Mouse (Mus musculus) lung, adult 18-20 months (tissue): Measurements from ENCODE around the gene Lrrc30.

ENCODE experiments used
- DNase-seq, 2 experiments: peaks; one replicate each; pipeline ENCODE4 v3.0.0; 2022; ENCODE audit warnings: mixed read lengths in 2 of 2

Lrrc30 gene

DNA sequence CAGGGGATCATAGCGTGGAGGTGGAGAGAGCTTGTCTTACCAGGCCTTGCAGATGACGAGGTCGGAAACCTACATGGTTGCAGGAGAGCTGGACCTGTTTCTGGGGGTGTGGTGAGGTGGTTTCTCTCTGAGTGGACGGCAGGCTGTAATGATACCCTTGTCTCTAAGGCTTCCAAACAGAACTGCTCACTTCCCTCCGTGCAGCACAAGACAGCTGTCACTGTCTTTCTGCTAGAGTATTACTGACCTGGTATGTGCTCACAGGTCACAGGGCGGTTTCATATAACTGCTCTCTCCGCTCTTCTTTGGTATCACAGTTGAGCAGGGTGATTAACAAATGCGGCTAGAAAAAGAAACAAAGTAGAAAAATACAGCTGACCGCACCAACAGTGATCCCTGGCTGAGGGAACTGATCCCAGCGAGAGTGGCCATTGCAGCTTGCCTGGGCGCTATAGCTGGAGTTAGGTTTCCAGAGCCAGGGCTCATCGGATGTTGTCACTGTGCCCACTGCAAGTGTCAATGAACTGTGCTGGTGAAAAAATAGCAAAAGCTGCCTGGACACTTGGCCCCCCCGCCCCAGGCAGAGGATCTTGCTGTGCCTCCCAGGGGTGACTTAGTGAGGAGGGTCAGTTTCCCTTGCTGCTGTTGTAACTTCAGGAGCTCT, at the start of gene Lrrc30:
Gene Lrrc30, minus strand, starts transcription at position 48 of the 664 bp plus-strand sequence.
- DNase-seq, result no peak

DNA sequence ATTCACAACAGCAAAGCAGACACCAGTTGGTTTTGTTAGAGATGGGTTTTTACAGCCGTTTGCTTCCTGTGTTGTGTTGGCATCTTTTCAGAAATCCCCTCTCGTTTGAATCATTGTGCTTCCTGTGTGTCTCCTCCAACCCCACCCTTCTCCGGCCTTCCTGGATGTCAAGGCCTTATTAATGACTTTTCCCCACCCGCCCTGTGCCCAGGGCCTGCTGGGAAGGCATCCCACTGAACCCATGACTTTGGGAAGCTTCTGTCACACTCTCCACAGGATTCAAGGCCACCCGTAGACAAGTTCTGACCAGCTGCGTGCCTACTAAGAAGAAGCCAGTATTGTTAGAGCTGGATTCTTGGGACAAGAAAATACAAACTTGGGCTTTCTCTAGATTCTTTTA, 48.6 kb upstream of the Lrrc30 start:
- no peak for DNase-seq

DNA sequence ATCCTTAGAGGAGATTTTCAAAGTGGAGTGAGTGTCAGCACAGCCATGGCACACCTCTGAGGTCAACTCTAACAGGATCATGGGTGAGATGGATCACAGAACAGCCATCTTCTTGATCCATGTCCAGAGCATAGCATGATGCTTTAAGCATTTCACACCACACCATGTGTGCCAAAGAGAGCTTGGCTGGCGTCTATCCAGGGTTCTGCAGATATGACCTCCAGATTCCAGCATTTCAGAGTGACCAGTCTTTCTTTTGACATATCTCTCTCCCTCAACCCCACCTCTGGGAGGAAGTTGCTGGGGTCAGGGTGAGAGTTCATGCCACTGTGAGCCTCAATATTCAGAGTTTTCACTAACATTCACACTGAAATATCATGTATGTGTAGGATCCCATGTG, 46.1 kb upstream of the Lrrc30 start:
- no peak for DNase-seq

DNA sequence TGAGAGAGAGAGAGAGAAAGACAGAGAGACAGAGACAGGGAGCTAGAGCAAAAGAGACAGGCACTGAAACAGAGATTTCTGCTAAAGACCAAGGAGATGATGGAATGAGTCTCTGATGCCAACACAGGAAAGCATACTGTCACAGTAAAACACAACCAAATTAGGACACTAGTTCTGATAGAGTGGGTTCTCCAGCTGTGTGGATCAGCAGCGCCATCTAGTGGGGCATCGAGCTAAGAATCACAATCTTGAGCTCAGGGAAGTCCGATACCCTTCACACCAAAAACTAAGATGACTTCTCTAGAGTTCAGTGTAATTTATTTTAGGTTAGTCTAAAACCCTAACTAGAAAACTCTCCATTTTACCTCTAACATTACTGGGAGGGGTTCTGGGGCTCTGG, 35.5 kb upstream of the Lrrc30 start:
- peak; percentile 16 to 36 for DNase-seq

DNA sequence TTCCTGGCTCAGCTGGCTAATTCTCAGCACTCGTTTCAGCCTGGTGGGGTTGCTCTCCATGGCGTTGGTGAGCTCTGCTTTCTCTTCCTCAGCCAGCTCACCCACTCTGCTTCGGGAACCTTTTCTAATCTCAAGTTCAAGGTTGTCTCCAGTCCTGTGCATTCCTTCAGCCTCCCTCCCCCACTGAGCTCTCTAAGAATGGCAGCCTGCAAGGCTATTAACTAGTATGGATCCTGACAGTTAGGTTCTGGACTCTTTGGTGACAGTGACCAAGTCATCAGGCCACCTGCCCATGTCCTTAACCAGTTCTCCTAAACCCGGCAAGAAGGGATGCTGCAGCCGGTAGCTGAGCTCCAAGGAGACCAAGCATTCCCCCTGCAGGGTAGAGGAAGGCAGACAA, 34.5 kb upstream of the Lrrc30 start:
- no peak for DNase-seq

DNA sequence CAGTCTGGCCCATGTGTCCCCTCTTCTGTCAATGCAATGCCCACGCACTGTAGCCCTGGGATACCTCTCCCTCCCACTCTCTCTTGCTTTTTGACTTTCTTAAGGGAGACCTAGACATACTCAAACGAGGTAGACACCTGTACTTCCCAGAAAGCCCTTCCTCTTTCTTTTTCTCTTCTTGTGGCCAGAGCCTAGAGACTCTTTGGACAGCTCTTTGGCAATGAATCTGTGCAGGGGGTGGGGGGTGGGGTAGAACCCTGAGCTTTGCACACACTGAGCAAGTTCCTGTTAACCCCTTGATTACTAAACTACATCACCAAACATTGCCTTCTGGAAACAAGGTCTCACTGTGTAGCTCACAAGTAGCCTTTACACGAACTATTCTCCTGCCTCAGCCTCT, 31.8 kb upstream of the Lrrc30 start:
- no peak for DNase-seq

DNA sequence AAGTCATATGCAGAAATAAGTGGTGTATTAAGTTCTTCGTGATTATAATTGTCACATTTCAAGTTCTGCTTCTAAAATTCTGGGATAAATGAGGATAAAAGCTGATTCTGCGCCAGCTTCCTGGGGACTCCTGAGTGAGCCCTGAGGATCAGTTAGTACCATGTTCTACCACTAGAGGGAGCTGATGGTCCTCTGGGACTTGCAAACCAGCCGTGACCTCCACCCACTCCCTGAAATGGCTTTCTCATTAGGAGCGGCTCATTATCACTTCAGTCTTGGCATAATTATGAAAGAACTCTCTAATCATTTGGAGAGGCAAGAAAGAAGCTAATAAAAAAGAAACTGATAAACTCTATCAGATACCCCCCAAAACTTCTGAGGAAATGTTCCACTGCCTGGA, 19.0 kb upstream of the Lrrc30 start:
- DNase-seq, result peak; percentile 17 to 52

DNA sequence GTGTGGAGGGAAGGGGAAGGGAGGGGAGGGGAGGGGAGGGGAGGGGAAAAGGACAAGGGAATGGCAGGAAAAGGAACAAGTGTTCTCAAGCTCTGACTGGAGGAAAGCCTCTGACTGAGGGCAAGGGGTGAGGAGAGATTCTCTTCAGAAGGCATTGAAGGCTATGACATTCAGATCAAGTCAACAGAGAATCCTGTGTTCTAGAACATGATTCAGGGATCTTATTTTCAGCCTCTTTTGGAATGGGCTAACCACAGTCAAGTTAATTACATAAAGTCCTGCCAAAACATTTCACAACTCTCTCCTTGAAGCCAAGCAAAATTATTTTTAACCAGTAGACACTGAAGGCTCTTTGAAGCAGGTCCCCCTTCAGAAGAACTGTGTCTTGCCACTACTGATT, 9.1 kb upstream of the Lrrc30 start:
- peak in 1 of 2 experiments; percentile 8 for DNase-seq

DNA sequence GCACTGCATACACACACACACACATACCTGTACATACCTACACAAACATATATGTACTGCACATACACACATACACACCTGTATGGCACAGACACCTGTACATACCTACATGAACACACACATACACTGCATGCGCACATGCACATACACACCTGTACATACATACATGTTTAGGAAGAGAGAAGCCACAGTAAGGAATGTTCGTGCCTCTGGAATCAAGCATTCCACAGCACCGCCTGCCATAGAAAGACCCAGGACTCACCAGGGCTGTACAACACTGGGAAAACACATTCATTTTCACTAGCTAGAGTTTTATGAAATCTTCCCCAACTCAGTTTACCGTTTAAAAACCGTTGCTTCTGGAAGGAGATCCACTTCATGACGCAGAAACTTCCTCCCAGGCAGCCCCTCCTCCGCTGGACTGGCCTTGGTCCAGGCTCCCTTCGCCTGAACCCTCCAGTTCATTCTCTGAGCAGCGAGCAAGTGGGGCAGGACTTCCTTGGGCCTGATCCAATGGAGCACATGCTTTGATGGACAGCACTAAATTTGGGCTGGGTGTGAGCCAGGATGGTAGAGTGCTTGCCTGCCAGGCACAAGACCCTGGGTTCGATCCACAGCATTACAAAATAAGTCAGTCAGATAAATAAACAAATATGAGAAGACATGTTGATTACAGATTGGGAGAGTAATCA, 5.7 kb upstream of the Lrrc30 start:
- DNase-seq, result peak; percentile 30 to 53

DNA sequence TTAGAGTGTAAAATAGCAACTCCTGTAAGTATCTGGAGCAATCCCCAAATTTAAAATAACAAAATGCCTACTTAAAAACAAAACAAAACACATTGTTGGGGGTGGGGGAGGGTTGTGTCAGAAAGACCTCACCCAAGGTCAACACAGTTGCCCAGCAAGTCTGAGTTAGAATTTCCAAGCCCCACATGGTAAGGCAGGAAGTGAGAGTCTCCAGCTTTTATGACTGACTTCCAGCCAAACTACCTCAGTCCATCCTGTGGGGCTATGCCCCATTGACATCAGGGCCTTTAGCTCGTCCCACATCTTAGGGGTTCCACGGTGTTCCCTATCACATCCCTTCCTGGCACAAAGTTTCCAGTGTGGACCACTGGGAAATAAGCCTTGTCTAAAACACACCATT, 4.4 kb upstream of the Lrrc30 start:
- DNase-seq, result no peak

DNA sequence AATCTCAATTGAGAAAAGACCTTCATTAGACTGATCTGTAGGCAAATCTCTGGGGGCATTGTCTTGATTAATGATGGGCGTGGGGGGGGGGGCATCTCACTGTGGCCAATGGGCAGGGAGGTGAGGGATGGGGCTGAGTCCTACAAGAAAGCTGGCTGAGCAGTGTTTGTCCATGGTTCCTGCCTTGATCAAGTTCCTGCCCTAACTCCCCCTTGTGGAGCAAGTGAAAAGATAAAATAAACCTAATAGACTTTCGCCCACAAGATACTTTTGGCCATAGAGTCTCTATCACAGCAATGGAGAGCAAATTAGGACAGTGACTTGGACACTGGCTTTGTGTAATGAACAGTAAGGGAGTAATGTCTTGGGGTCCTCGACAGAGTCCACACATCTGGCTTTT, 3.8 kb upstream of the Lrrc30 start:
- DNase-seq, result no peak

DNA sequence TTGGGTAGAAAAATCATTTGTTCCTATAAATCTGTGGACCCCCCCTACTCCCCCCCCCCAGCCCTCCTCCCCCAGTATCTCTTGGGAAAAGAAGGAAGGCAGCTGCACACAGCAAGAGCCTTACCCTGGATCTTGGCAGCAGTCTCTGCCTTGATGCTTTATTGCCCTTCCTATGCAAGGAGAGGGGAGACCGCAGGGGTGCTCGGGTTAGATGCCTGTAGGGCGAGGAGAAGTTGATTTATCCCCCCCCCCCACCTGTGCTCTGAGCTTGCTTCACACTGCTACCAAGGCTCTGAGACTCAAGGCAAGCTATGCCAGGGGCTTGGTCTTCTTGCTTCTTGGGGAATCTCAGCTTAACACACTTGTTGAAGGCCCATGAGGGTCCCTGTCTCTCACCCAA, 2.8 kb downstream of the Lrrc30 start:
- DNase-seq, result no peak

DNA sequence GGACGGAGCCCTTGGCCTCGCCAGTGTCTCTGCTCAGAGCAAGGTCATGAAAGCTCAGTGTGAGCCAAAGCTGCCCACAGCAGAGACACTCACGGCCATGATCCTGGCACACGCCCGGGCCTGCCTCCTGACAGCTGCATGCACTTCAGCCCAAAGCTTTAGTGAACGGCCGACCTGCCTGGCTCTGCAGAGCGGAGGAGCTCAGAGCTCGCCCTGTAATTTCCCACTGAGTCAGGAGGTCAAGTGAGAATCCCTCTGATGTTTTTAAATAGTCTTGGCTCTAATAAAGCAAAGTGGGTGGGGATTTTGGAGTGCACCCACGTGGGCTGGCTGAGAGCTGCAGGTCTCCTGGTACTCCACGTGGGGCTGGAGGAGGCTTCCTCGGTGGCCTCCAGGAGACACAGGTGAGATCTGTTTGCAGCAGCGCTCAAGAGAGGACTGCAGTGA, 3.3 kb downstream of the Lrrc30 start:
- peak; percentile 9 to 18 for DNase-seq

DNA sequence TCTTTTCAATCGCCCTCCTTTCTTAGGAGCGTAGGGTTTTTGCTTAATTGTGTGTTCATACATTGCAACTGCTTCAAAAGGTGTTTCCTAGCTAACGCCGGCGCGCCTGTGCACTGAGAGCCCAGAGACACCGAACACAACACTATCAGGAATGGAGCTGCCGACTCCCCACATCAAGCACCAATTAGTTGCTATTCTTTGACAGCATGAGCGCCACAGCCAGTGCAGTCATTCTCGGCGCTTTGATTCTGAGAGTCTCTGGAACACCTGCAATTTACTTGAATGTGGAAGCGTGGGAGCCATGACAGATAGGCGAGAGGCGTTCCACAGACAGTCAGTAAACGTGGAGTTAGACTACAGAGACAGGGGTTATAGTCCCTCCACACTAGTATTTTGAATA, 4.0 kb downstream of the Lrrc30 start:
- DNase-seq, result no peak

DNA sequence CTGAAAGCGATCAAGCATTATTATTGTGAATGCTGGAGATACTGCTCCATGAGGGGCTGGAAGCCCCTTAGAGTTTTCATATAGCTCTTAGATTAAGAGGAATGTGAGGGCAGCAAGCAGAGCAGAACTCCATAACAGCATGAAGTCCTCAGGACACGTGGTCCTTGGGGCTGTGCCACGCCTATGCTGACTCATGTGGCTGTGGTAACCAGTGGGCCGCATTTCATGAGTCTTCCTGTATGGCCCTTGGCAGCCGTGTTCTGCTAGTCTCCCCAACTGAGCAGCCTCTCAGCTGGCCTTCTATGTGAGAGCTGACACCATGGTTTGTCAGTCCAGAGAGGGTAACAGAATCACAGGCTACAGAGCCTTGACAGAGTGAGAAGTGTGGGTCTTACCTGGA, 7.1 kb downstream of the Lrrc30 start:
- peak; percentile 15 for DNase-seq

DNA sequence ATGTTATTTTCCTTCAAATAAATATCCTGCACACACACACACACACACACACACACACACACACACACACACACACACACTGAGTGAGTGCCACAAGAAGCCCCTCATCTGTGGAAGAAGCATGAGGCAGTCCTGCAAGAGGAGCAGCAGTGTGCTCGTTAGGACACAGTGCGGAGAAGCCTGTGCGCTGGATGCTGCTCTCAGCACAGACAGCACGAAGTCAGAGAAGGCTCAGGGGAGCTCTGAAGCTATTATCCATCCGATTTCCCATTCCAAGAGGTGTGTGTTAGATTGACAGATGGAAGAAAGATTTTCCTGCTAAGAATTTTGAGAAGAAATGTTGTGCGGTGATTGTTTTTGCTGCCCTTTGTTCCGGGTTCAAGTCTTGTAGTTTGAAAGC, 13.5 kb downstream of the Lrrc30 start:
- DNase-seq, result no peak

DNA sequence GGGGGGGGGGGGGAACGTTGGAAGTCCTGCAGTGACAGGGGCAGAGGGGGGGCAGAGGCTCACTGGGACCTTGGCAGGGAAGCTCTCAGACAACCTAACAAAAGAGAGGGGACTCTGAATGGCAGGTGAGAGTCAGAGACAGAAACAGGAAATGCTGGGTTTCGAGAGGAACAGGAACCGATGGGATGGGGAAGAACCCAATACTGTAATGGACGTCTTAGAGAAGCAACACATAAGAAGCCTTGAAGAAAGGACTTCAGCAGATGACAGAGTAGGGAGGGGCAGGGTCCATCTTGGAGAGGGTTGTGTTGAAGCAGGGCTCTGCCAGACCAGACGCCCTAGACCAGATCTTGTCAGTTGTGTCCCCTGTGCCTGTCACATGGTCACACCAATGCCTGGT, 18.1 kb downstream of the Lrrc30 start:
- no peak for DNase-seq

DNA sequence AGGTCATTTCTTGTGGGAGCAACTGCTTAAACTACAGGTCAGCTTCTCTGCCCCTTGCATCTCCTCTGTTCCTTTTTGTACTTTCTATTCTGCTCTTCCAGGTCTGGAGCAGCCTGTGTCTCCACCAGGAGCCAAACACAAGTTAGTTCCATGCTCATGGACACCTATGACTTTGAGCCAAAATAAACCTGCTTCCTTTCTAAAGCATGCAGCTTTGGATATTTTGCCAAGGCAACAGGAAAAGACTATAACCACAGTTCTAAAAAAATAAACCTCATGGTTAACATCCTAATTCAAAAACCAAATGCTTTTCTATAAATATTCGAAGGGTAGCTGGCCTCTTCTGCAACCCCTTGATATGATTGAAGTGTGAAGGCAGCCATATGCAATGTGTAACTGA, 19.9 kb downstream of the Lrrc30 start:
- no peak for DNase-seq

DNA sequence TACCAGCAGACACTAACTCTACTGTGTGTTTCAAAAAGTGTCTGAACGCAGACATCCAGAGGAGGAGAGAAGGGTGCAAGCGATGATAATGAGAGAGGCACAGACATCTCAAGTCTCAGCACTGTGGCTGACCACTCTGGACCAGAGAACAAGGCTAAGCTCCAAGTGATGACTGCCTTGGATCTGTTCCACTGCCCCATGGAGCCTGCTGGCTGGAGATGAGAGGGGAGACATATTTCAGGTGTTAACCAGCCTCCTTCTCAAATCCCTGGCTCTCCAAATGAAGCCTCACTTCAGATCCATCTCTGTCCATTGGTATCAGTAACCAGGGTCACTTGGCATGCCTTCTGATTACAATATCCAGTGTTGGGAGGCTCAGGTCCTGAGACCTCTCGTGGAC, 20.4 kb downstream of the Lrrc30 start:
- no peak for DNase-seq

DNA sequence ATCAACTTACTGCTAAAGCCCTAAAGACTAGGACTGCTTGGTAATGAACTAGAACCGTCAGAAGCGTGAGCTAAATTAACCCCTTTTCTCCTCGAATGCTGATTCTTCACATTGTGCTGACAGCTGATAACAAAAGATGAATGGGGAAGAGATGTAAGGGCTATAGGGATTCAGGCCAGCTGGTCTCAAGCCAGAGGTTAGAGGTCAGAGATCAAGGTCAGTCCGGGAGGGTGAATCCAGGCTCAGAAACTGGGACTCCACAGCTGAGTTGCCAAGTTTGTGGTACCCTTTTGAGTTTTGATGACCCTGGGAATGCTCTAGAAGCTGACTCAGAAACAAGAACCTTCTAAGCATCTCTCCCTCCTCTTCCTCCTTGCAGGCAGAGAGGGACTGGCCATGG, 28.1 kb downstream of the Lrrc30 start:
- DNase-seq, result no peak

DNA sequence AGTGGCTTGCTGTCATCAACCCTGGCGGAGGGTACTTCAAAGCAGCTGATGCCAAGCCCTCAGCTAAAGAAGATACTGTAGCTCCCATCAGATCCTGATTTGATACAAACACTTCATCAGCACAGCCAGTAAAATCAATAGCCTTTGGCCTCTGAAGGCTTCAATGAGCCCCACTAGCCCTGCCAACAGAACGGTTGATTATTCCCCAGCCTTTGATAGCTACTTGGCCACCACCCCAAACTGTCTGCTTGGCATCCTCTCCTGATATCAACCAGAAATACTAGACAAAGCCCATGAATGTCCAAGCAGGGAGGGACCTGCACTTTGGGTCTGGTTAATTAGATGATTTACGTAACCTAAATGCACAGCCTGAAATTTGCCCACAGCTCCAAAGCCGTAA, 30.0 kb downstream of the Lrrc30 start:
- DNase-seq, result no peak

DNA sequence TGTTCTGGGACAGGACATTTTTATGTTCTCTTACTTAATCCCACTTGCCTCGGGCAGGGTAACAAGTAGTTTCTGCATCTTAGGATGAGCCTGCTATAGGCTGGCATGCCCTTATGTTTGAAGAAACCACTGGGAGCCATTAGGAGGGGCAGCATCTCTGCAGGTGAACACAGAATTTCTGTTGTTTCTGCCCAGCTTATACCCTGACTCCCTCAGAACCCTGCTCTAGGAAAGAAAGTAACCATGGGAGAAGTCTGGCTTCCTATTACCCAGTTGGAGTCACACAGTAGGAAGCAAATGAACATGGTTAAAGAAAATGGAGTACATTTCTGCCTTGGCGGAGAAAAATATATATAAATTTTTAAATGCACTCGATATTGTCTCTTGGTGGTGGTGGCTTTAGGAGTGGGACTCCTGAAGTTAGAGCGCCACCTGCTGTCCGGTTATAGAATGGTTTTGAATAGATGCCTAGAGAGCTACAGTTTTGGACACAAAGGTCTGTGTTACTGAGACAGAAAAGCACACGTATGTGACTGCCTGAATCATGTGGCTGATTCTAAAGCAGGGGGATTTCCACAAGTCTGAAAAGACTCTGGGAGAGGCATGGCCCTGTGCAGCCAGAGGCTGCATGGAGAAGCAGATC, 47.5 kb downstream of the Lrrc30 start:
- peak; percentile 49 to 71 for DNase-seq

DNA sequence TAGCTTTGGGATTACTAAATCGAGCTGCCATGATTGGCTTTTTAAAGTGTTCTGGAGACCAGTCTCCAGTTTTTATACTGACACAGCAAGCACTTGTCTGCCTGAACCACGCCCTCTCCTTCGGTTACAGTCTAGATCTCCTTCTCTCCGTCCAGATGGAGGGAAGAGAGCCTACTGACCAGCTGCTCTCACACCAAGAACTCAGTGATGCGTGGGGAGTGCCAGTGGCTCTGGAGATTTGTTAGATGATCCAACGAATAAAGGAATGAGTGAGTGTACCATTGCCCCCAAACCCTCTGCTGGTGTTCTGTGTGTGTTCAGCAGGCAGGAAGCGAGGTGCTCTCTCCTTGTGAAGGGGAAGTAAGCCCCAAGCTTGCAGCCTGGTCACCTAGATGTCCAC, 48.0 kb downstream of the Lrrc30 start:
- no peak for DNase-seq

DNA sequence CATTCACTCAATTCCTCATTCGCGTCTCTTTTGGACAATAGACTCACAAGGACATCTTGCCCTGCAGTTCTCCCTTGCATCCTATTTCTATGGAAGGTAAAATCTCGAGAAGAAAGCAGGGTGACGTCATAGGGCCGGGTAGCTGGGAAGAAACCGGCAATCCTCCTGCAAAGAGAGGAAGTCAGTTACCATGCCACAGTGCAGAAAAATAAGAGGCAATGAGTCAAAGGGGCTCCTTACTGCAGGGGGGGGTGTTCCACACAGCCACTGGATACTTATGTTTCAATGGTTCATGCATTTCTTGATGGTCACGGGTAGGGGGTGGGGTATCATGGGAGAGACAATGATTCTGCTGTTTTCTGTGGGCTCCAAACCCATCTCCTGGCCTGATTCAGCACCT, 49.1 kb downstream of the Lrrc30 start:
- no peak for DNase-seq
